Mouse (Mus musculus) fat pad, adult 2 months (tissue): ENCODE data around the gene Uba1y.
"Not testable (repeated sequence)": the region's sequence is repeated elsewhere in the genome, so short reads cannot be mapped to it uniquely, and the experiment has no call there.

Experiments used
- DNase-seq: peaks from one replicate; pipeline ENCODE4 v3.0.0-alpha.2; 2011; ENCODE audit warnings: low read depth, low spot score; ENCODE audit errors: extremely low read depth

Uba1y gene

DNA sequence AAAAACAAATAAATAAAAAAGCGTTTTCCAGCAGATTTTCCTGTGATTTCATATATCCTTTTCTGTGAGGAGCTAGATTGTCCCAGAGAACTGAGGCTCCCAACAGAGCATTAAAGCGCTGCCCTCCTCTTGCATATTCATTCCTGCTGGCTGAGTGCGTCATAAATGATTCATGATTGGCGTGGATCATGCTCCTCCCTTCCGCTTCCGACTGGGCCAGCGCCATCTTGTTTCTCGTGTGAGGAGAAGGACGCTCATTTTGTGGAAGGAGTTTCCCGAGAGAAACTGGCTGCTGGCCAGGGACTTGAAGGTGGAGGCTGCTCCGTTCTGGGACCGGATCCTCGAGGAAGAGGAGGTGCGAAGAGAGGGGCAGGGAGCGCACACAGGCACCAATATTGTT, at the start of gene Uba1y:
Gene Uba1y (plus strand): TSS at position 254 of the 400 bp plus-strand sequence.
- DNase-seq, result no peak

- DNase-seq, result not testable (repeated sequence)
Observed at GRCm38 (mm10) chrY:797309-797708, 21.1 kb upstream of the Uba1y start, which contains the start of gene Zfy1. Gene Zfy1, minus strand, starts transcription at chrY:797409.

- DNase-seq, result no peak
Observed at GRCm38 (mm10) chrY:808991-809661, 9.3 kb upstream of the Uba1y start.

DNA sequence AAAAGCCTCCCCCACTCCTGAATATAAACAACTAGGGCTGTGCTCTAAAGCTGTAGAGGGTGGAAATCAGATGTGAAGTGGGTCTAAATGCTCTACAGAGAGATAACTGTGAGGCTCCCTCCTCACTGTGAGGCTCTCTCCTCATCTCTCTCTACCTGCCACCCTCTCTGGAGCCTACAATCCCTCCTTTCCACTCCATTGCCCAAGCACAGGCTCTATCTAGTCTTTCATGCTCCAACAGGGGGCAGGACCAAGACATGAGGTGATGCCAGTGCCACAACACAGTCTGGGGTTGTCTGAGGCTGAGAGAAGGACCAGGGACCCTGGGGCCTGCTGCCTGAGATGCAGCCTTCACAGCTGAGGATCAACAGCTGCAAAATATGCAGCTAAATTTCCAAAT, 54.0 kb downstream of the Uba1y start:
- no peak for DNase-seq

- DNase-seq, result no peak
Observed at GRCm38 (mm10) chrY:872855-873549, 54.6 kb downstream of the Uba1y start.
